Mouse (Mus musculus) limb, embryonic 14.5 days (tissue): ENCODE measurements around the gene 2810004N23Rik. TPM values are rescaled to one million over a fixed set of nuclear protein-coding genes. Genes with fewer than 3 reads are reported as not detected.
"Not testable (repeated sequence)": the region's sequence is repeated elsewhere in the genome, so short reads cannot be mapped to it uniquely, and the experiment has no call there.

ENCODE experiments used
- ATAC-seq: fragments of 200-750 bp; cut with Nextera tagmentation; 2 replicates; pipeline ENCODE4 v1.8.0; 2017; ENCODE audit warnings: low read depth, moderate number of reproducible peaks, moderate TSS enrichment; ENCODE audit not compliant: low FRiP score
- DNase-seq: peaks from one replicate; pipeline ENCODE4 v3.0.0-alpha.2; 2015; ENCODE audit warnings: low spot score
- H3K27ac ChIP-seq: fragments of 300-500 bp; sonication (generic); replicated peaks from 2 replicates; pipeline ENCODE4 v1.5.1; 2014; ENCODE audit warnings: low read depth, mild to moderate bottlenecking, low read length, moderate library complexity, mixed read lengths
- H3K27me3 ChIP-seq: fragments of 300-500 bp; sonication (generic); 2 replicates; pipeline ENCODE4 v1.6.1; 2014; ENCODE audit warnings: low read length, mixed read lengths; ENCODE audit not compliant: control insufficient read depth, insufficient read depth
- H3K36me3 ChIP-seq: fragments of 300-500 bp; sonication (generic); 2 replicates; pipeline ENCODE4 v1.6.1; 2014; ENCODE audit warnings: mild to moderate bottlenecking, low read length, moderate library complexity, mixed read lengths; ENCODE audit not compliant: control insufficient read depth, insufficient read depth
- H3K4me1 ChIP-seq: fragments of 300-500 bp; sonication (generic); 2 replicates; pipeline ENCODE4 v1.6.1; 2014; ENCODE audit warnings: antibody characterized with exemption, low read length, mixed read lengths; ENCODE audit not compliant: control insufficient read depth, insufficient read depth
- H3K4me2 ChIP-seq: fragments of 300-500 bp; sonication (generic); replicated peaks from 2 replicates; pipeline ENCODE4 v1.6.1; 2014; ENCODE audit warnings: low read depth, mild to moderate bottlenecking, low read length, moderate library complexity; ENCODE audit not compliant: severe bottlenecking
- H3K4me3 ChIP-seq: fragments of 300-500 bp; sonication (generic); replicated peaks from 2 replicates; pipeline ENCODE4 v1.5.1; 2014; ENCODE audit warnings: low read length
- H3K9ac ChIP-seq: fragments of 300-500 bp; sonication (generic); 2 replicates; pipeline ENCODE4 v1.6.1; 2014; ENCODE audit warnings: mild to moderate bottlenecking, low read depth, low read length, moderate library complexity; ENCODE audit not compliant: severe bottlenecking
- H3K9me3 ChIP-seq: fragments of 300-500 bp; sonication (generic); 2 replicates; pipeline ENCODE4 v1.6.1; 2016; ENCODE audit warnings: low read length; ENCODE audit not compliant: control insufficient read depth
- POLR2A ChIP-seq: fragments of 200-500 bp; IDR thresholded peaks from 2 replicates; pipeline ENCODE4 v1.8.0; 2012; ENCODE audit warnings: inconsistent platforms, mild to moderate bottlenecking, moderate library complexity, borderline replicate concordance; ENCODE audit not compliant: insufficient read depth, insufficient read length; ENCODE audit errors: extremely low read depth
- WGBS: fragments of 180-500 bp; shearing (Covaris S2); extraction: QIAGEN DNeasy Blood & Tissue Kit; methylation state at CpG from one replicate; pipeline ENCODE4 v1.1.7; 2014; 5-methylcytosine and 5-hydroxymethylcytosine counted together
- polyA plus RNA-seq, 2 experiments: library from polyadenylated mRNA; depleted of rRNA in 1 of 2; stranded (reverse) in 1 of 2; unstranded in 1 of 2; fragments of >200 nt; fragmentation: Nextera tagmentation in 1 of 2; extraction: Ambion mirVana in 1 of 2; gene quantifications; 2 replicates each; pipeline versions ENCODE4 v1.2.1 to v1.2.3; 2012 to 2014

2810004N23Rik gene
- polyA plus RNA-seq, 2 experiments, result 30.6 to 35.2 TPM

DNA sequence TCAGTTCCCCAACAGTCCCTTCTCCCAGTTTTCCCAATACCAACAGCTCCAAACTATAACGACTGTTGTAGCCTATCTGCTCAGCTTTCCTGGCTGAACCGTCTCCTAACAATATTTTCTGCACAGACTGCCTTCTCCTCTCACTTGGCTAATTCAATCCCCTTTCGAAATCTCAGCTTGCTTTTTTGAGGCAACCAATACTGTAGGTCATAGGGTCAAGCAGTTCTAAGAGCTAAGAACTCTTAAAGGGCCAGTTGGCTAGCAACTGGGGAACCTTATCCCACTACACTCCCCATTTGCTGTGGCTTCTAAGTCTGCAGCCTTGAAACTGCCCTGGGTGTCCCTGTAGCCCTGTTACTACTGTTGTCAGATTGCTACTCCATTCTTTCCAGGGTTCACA lies 17.8 kb downstream of the 2810004N23Rik start:
- Histone ChIP-seq H3K9me3 (no peaks in the 10 kb centered on the region), H3K27ac (no peak overlapping the region), H3K4me2 (no peak overlapping the region), H3K9ac (no peak overlapping the region), H3K4me3 (no peak overlapping the region), H3K36me3 (peaks cover 28% of the 10 kb centered on the region), H3K27me3 (no peaks in the 10 kb centered on the region), H3K4me1 (no peaks in the 10 kb centered on the region)
- no peak for TF ChIP-seq POLR2A
- no peak for DNase-seq
- no peak for ATAC-seq
- WGBS, result 64% methylated on average over 3 of the region's 3 CpGs

DNA sequence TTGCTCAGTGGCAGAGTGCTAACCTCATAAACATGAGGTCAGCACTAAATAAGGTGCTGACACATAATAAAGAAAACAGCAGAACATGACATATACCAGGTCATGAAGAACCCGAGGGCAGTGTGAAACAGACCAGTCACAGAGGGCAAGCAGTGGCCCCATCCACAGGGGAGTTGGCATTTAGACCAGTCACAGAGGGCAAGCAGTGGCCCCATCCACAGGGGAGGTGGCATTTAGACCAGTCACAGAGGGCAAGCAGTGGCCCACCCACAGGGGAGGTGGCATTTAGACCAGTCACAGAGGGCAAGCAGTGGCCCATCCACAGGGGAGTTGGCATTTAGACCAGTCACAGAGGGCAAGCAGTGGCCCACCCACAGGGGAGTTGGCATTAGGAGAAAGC lies 20.0 kb downstream of the 2810004N23Rik start:
- H3K4me2 ChIP-seq, H3K27me3 ChIP-seq, H3K4me1 ChIP-seq, H3K9ac ChIP-seq, DNase-seq, H3K27ac ChIP-seq, H3K4me3 ChIP-seq, H3K9me3 ChIP-seq, ATAC-seq: not testable (repeated sequence)
- WGBS, result 41% methylated on average over 1 of the region's 1 CpGs
- peaks cover 50% of the 10 kb centered on the region for H3K36me3 ChIP-seq

DNA sequence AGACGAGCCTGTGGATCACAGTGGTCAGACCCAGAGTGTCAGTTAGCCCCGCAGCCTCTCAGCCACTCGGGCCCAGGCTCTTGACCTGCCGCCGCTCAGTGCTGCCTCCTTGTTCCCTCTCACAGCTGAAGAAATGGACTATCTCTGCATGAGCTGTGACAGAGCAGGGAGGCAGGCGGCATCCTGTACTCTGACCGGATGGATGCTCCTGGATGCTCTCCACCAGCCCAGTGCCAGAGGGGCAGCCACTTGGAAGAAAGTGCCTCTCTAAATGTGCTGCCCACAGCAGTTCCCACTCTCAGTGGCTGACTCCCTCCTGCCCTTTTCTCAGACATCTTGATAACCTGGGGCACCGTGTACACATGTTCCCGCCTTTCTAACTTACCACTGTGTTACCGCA lies 21.1 kb downstream of the 2810004N23Rik start:
- H3K9me3 ChIP-seq, result no peaks in the 10 kb centered on the region
- H3K4me3 ChIP-seq, result no peak overlapping the region
- DNase-seq (no peak), ATAC-seq (no peak)
- no peaks in the 10 kb centered on the region for H3K27me3 ChIP-seq
- H3K4me2 ChIP-seq, result no peak overlapping the region
- no peak overlapping the region for H3K9ac ChIP-seq
- H3K36me3 ChIP-seq, result peaks cover 52% of the 10 kb centered on the region
- no peak overlapping the region for H3K27ac ChIP-seq
- 92% methylated on average over 10 of the region's 10 CpGs for WGBS
- no peak for TF ChIP-seq POLR2A
- H3K4me1 ChIP-seq, result no peaks in the 10 kb centered on the region

DNA sequence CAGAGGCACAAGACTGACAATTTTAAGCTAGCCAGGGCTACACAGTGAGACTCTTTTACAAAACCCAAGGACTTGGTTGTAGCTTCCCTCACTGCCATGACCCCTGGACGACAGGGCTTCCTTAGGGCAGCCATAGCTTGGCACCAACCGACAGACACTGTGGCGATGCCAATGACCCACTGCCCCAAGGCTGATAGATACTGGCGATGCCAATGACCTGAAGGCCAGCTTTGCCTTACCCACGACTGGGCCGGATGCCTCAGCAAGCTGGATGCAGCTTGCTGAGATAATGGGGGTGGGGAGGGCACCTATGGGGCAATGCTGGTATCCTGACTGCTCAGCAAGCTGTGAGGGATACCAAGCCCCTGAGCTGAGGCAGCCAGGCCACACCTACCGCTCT lies 22.0 kb downstream of the 2810004N23Rik start:
- no peak overlapping the region for H3K27ac ChIP-seq
- 89% methylated on average over 7 of the region's 7 CpGs for WGBS
- H3K4me1 ChIP-seq, result no peaks in the 10 kb centered on the region
- DNase-seq (no peak), ATAC-seq (no peak)
- no peak overlapping the region for H3K4me3 ChIP-seq
- no peaks in the 10 kb centered on the region for H3K9me3 ChIP-seq
- no peak overlapping the region for H3K9ac ChIP-seq
- no peak for TF ChIP-seq POLR2A
- no peak overlapping the region for H3K4me2 ChIP-seq
- H3K27me3 ChIP-seq, result no peaks in the 10 kb centered on the region
- H3K36me3 ChIP-seq, result peaks cover 52% of the 10 kb centered on the region

DNA sequence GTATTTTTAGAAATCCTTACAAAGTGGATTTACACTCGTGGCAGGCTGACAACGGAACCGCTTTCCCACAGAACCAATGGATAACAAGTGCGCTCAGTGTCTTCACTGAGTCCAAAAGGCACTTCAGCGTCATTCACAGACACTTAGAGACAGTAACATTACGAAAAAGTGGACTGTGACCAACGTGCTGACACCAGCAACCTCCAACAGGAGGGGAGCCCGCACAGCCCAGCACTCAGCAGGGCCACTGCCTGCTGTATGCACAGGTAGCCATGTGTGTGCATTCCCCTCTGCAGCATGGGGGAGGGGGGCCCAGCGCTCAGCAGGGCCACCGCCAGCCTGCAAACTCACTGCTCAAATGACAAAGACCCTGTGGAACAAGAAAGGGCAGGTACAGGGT lies 23.5 kb downstream of the 2810004N23Rik start:
- Histone ChIP-seq H3K9ac (no peak overlapping the region), H3K27ac (no peak overlapping the region), H3K9me3 (no peaks in the 10 kb centered on the region), H3K4me2 (no peak overlapping the region), H3K4me3 (no peak overlapping the region), H3K36me3 (peaks cover 47% of the 10 kb centered on the region), H3K4me1 (0 out of 2 replicates have a peak, but pooled peaks cover under 1% of the 10 kb centered on the region), H3K27me3 (no peaks in the 10 kb centered on the region)
- no peak for TF ChIP-seq POLR2A
- ATAC-seq, result no peak
- no peak for DNase-seq
- WGBS, result 93% methylated on average over 10 of the region's 10 CpGs

DNA sequence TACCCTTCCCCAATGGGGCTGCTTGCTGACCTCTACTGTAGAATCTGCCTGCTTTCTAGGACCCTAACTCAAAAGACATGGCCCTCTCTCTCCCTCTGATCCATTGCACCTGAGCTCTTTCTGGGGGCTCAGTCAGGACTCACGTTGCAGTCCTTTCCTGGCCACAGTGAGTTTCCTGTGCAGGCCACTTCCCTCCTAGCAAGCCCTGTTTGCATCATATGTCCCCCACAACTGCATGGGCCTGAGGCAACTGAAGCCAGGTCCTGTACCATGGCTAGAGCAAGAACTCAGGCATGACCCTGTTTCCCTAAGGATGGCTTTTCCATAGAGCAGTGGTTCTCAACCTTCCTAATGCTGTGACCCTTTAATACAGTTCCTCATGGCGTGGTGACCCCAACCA lies 25.0 kb downstream of the 2810004N23Rik start:
- H3K27ac ChIP-seq, result no peak overlapping the region
- H3K27me3 ChIP-seq, result no peaks in the 10 kb centered on the region
- DNase-seq (no peak), ATAC-seq (no peak)
- H3K9ac ChIP-seq, result no peak overlapping the region
- no peak overlapping the region for H3K4me3 ChIP-seq
- no peaks in the 10 kb centered on the region for H3K9me3 ChIP-seq
- peaks cover 44% of the 10 kb centered on the region for H3K36me3 ChIP-seq
- no peak for TF ChIP-seq POLR2A
- WGBS, result 84% methylated on average over 2 of the region's 2 CpGs
- H3K4me1 ChIP-seq, result peaks cover 7% of the 10 kb centered on the region; the same call in 1 of the 2 replicates
- H3K4me2 ChIP-seq, result no peak overlapping the region
